Mouse (Mus musculus) heart, embryonic 12.5 days (tissue): ENCODE results near the gene Tln1. TPM values are rescaled to one million over a fixed set of nuclear protein-coding genes. Genes with fewer than 3 reads are reported as not detected.

ENCODE experiments used
- ATAC-seq: fragments of 200-750 bp; cut with Nextera tagmentation; 2 replicates; pipeline ENCODE4 v1.8.0; 2017; ENCODE audit warnings: moderate TSS enrichment, moderate library complexity; ENCODE audit not compliant: insufficient number of reproducible peaks, low FRiP score
- H3K27ac ChIP-seq: fragments of 300-500 bp; sonication (generic); 2 replicates; pipeline ENCODE4 v1.5.1; 2016; ENCODE audit warnings: mild to moderate bottlenecking, moderate library complexity; ENCODE audit not compliant: poor library complexity, severe bottlenecking
- H3K27me3 ChIP-seq: fragments of 300-500 bp; sonication (generic); replicated peaks from 2 replicates; pipeline ENCODE4 v1.6.1; 2016; ENCODE audit warnings: mild to moderate bottlenecking, moderate library complexity
- H3K36me3 ChIP-seq: fragments of 300-500 bp; sonication (generic); 2 replicates; pipeline ENCODE4 v1.6.1; 2016; ENCODE audit warnings: mild to moderate bottlenecking, moderate library complexity
- H3K4me1 ChIP-seq: fragments of 300-500 bp; sonication (generic); replicated peaks from 2 replicates; pipeline ENCODE4 v1.6.1; 2016; ENCODE audit warnings: mild to moderate bottlenecking
- H3K4me2 ChIP-seq: fragments of 300-500 bp; sonication (generic); 2 replicates; pipeline ENCODE4 v1.6.1; 2016; ENCODE audit warnings: mild to moderate bottlenecking, moderate library complexity
- H3K4me3 ChIP-seq: fragments of 300-500 bp; sonication (generic); 2 replicates; pipeline ENCODE4 v1.5.1; 2016; ENCODE audit warnings: mild to moderate bottlenecking
- H3K9ac ChIP-seq: fragments of 300-500 bp; sonication (generic); 2 replicates; pipeline ENCODE4 v1.6.1; 2016; ENCODE audit warnings: mild to moderate bottlenecking, moderate library complexity
- H3K9me3 ChIP-seq: fragments of 300-500 bp; sonication (generic); replicated peaks from 2 replicates; pipeline ENCODE4 v1.6.1; 2016; ENCODE audit warnings: mild to moderate bottlenecking, moderate library complexity
- WGBS: fragments of 180-500 bp; shearing (Covaris S2); methylation state at CpG from one replicate; pipeline ENCODE4 v1.1.7; 2016; 5-methylcytosine and 5-hydroxymethylcytosine counted together
- polyA plus RNA-seq: library from polyadenylated mRNA; unstranded; fragments of >200 nt; fragmentation: Nextera tagmentation; extraction: Ambion mirVana; gene quantifications from 2 replicates; pipeline ENCODE4 v1.2.1, GENCODE M21; 2016

Tln1 gene
- polyA plus RNA-seq, 1 experiment from 2014 or later: 117 TPM

DNA sequence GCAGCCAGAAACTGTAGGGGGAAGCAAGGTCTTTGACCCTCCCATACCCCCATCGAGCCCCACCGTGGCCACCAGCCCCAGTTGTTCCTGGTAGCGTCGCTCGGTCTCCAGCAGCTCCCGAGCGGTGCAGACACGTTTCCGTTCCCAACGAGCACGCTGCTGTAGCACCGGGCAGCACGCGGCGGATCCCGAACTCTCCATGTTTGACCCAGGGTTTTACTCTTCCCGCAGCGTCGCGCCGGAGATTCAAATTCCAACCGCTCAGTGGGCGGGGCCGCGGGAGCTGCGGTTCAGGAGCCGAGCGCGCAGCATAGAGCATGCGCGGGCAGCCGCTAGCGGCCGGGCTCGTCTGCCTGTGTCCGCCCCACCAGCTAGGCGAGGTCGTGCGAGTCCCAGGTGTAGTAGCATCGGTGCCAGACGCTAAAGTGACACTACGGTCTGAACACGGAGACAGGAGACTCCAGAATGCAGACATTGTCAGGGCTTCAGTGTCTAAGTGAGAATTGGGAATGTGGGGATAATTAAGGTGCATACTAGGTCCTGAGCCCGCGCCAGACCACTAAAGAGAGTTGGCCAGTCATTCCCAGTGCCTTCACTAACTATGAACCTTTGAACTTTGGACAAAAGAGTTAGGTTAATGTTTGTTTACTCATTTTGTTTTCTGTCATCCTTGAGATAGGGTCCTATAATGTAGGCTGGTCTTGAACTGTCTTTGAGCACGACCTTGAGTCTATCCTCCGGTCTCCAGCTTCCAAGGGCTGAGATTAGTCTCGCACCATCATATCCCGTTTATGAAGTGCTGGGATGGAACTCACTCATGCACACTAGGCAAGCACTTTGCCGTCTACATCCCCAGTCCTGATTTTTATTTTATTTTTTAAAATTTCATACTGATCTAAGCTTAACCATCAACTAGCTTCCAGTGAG lies 62.8 kb downstream of the Tln1 start, which contains the start of gene Arhgef39:
Gene Arhgef39, minus strand, starts transcription at position 289 of the 927 bp plus-strand sequence.
- Histone ChIP-seq H3K4me1 (peaks cover 43% of the 10 kb centered on the region), H3K9me3 (no peaks in the 10 kb centered on the region), H3K9ac (peak within 1 kb of the TSS; percentile 75), H3K36me3 (peaks cover 19% of the 10 kb centered on the region), H3K4me3 (peak within 1 kb of the TSS; percentile 67), H3K27me3 (no peaks in the 10 kb centered on the region), H3K4me2 (peak within 1 kb of the TSS; percentile 80), H3K27ac (peak within 1 kb of the TSS; percentile 52; the same call in 1 of the 2 replicates)
- WGBS: 7% methylated on average over 50 of the region's 50 CpGs
- ATAC-seq: peak; percentile 89

DNA sequence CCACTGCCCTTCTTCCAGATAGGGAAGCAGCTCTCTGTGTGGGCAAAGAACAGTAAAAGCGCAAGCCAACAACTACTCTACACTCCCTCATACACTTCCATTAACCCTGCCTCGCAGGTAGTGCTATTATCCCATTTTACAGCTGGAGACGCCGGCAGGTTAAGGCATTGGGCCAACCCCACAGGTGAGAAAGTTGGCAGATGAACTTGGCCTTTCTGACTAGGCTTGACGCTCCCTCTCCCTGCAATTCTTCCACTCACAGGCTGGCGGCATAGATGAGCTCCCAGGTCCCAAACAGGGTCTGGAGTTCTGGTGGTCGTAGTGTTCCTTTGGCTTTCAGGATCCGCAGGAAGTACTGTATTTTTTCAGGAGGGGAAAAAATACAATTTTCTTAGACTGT lies 63.5 kb downstream of the Tln1 start:
- 10% methylated on average over 8 of the region's 8 CpGs for WGBS
- Histone ChIP-seq H3K4me3 (peak overlapping the region; percentile 67), H3K27ac (peak overlapping the region; percentile 52; the same call in 1 of the 2 replicates), H3K9me3 (no peaks in the 10 kb centered on the region), H3K4me2 (peak overlapping the region; percentile 80), H3K9ac (peak overlapping the region; percentile 75), H3K4me1 (peaks cover 49% of the 10 kb centered on the region), H3K36me3 (peaks cover 19% of the 10 kb centered on the region), H3K27me3 (no peaks in the 10 kb centered on the region)
- peak; percentile 65 for ATAC-seq

DNA sequence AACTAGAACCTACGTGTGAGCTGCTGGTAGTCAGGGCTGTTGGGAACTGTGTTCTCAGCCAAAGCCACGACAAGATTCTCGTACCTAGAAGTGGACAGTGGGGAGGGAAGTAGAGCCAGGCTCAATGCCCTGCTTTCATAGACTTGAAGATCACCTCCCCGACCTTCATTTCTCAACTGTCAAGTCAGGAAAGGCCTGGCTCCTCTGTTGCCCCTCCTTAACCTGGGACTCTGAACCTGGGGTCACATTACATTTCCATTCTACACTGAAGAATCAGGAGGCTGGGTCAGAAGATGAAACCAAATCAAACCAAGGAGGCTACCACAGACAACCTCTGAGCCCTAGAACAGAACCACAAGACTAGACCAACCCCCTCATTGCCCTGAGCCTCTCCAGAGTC lies 64.5 kb downstream of the Tln1 start:
- Histone ChIP-seq H3K27ac (no peak overlapping the region), H3K4me3 (peak overlapping the region; percentile 67), H3K4me1 (peaks cover 50% of the 10 kb centered on the region), H3K36me3 (peaks cover 19% of the 10 kb centered on the region), H3K9ac (peak overlapping the region; percentile 75), H3K27me3 (no peaks in the 10 kb centered on the region), H3K9me3 (no peaks in the 10 kb centered on the region), H3K4me2 (peak overlapping the region; percentile 80)
- WGBS: 63% methylated on average over 4 of the region's 4 CpGs
- no peak for ATAC-seq

DNA sequence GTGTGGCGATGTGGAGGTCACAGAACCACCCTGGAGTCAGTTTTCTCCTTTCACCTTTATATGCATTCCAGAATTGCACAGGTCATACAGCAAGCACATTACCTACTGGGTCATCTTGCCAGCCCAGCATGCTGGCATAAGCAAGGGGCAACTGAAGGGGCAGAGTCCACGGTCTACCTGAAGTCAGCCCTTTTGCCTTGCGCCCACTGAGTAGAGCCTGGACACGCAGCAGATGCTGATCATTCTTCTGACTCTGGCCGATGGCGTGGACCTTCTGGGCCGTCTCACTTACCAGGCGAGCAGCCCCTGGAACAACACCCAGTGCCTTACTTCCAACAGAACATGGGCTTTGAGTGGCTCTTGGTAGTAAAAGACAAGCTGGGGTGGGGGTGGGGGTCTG lies 65.1 kb downstream of the Tln1 start:
- Histone ChIP-seq H3K36me3 (peaks cover 19% of the 10 kb centered on the region), H3K4me3 (no peak overlapping the region), H3K4me1 (peaks cover 50% of the 10 kb centered on the region), H3K4me2 (peak overlapping the region; percentile 80), H3K27ac (no peak overlapping the region), H3K9ac (peak overlapping the region; percentile 75; the same call in 1 of the 2 replicates), H3K27me3 (no peaks in the 10 kb centered on the region), H3K9me3 (no peaks in the 10 kb centered on the region)
- 83% methylated on average over 8 of the region's 8 CpGs for WGBS
- no peak for ATAC-seq

DNA sequence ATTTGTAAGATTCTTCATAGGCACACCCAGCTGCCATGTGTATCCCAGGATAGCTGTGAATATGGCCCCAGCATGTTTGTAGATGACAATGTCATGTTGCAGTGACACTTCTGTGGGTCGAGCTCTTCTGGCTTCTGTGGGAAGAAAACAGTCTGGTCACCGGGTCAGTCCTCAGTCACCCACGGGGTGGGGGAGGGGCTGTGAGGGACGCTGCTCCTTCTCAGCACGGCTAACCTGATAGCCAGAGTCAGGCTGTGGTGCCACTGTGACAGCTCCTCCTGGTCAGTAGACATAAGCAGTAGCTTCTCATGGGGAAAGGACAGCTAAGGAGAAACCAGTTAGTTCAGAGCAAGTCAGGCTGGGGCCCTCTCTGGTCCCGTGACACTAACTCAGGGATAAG lies 65.9 kb downstream of the Tln1 start:
- no peaks in the 10 kb centered on the region for H3K27me3 ChIP-seq
- WGBS: 39% methylated on average over 6 of the region's 6 CpGs
- H3K4me3 ChIP-seq: no peak overlapping the region
- peaks cover 50% of the 10 kb centered on the region for H3K4me1 ChIP-seq
- no peaks in the 10 kb centered on the region for H3K9me3 ChIP-seq
- no peak for ATAC-seq
- no peak overlapping the region for H3K4me2 ChIP-seq
- H3K9ac ChIP-seq: no peak overlapping the region
- peaks cover 19% of the 10 kb centered on the region for H3K36me3 ChIP-seq
- no peak overlapping the region for H3K27ac ChIP-seq

DNA sequence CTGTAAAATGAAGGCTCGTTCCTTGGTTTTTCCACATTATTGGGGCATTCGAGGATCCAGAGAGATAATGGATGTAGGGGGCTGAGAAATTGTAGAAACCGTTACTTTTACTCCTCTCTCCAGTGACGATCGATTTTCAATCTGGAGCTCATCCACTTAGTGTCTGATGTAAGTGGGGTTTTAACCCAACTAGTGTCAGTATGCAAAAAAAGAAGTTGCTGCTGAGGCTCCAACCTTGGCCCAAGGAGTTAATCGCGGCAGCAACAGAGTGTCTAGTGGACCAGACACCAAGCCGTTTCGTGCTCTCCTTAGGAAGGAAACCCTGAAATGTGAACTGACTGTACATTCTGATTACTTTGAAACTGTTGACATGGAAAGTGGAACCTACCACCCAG lies 68.6 kb downstream of the Tln1 start:
- no peaks in the 10 kb centered on the region for H3K27me3 ChIP-seq
- H3K4me2 ChIP-seq: peak overlapping the region; percentile 73
- 2% methylated on average over 9 of the region's 9 CpGs for WGBS
- peaks cover 48% of the 10 kb centered on the region for H3K4me1 ChIP-seq
- H3K27ac ChIP-seq: peak overlapping the region; percentile 87
- peaks cover 19% of the 10 kb centered on the region for H3K36me3 ChIP-seq
- peak overlapping the region; percentile 81 for H3K9ac ChIP-seq
- H3K4me3 ChIP-seq: peak overlapping the region; percentile 70
- no peak for ATAC-seq
- no peaks in the 10 kb centered on the region for H3K9me3 ChIP-seq

DNA sequence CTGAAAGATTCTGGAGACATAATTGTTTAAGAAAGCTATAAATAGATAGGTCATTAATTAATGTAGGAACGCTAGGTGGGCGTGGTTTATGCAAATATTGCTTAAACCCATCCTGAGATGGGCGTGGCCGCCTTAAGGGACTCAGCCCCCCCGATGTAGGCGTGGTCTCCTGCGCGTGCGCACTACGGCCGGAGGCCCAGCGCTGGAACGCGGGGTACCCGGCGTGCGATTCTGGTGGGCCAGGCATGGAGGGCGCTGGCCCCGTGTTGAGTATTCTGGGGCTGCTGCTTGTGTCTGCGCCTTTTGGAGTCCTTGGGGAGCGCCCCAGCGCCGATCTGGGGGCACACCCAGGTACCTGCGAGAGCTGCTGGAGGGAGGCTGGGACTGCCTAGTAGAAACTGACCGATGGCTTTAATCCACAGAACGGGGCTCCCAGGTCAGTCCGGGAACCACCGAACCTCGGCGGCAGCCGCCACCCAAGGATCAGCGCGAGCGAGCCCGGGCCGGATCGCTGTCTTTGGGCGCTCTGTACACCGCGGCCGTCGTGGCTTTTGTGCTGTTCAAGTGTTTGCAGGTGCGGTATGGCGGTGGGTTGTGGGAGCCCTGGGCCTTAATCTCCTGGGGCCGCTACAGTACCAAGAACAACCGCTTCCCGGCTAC lies 69.2 kb downstream of the Tln1 start:
- WGBS: under 1% methylated on average over 47 of the region's 47 CpGs
- H3K4me1 ChIP-seq: peaks cover 43% of the 10 kb centered on the region
- peak overlapping the region; percentile 87 for H3K27ac ChIP-seq
- peak overlapping the region; percentile 70 for H3K4me3 ChIP-seq
- H3K4me2 ChIP-seq: peak overlapping the region; percentile 73
- H3K9me3 ChIP-seq: no peaks in the 10 kb centered on the region
- no peaks in the 10 kb centered on the region for H3K27me3 ChIP-seq
- H3K9ac ChIP-seq: peak overlapping the region; percentile 81
- H3K36me3 ChIP-seq: peaks cover 19% of the 10 kb centered on the region
- ATAC-seq: peak; percentile 93

DNA sequence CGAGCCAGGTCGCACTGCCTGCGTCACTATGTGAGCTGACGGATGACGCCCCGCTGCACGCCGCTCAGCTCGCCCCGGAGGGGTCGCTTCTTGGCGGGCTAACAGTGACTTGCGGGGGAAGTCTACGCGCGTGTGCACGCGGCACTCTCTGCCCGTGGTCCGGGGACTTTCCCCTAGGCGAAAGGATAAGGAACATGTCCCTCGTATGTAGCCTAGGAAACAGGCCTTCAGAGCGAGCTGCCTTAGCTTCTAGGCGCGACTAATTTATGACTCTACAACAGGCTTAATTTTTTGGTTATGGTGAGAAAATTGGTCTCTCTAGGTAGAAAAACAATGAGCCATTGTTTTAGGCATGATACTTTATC lies 69.7 kb downstream of the Tln1 start, which contains the start of gene Ccdc107:
Gene Ccdc107, plus strand, starts transcription at position 80 of the 365 bp plus-strand sequence.
- Histone ChIP-seq H3K27ac (peak within 1 kb of the TSS; percentile 87), H3K27me3 (no peaks in the 10 kb centered on the region), H3K4me3 (peak within 1 kb of the TSS; percentile 70), H3K4me1 (peaks cover 38% of the 10 kb centered on the region), H3K9me3 (no peaks in the 10 kb centered on the region), H3K9ac (peak within 1 kb of the TSS; percentile 81), H3K36me3 (peaks cover 19% of the 10 kb centered on the region), H3K4me2 (peak within 1 kb of the TSS; percentile 73)
- ATAC-seq: peak; percentile 98
- WGBS: under 1% methylated on average over 25 of the region's 25 CpGs

DNA sequence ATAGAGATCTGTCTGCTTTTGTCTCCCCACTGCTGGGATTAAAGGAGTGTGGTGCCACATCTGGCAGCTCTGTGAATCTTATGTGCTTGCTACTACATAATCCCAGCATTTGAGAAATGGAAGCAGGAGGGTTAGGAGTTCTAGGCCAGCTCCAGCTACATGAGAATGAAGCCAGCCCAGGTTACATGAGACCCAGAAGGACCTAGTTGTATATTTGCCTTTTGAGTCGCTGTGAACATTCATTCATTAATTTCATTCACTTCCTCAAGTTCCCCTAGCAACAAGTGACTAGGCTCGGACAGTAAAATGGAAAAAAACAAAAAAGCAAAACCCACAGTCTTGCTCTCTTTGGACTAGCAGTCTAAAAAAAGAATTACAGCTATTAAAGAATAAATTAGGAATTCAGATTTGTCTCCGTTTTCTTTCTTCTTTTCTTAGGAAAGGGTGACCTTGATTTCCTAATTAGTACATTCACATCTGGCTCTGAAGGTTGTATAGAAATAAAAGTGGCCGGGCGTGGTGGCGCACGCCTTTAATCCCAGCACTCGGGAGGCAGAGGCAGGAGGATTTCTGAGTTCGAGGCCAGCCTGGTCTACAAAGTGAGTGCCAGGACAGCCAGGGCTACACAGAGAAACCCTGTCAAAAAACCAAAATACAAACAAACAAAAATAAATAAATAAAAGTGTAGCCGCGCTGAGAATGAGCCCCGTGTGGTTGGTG lies 70.2 kb downstream of the Tln1 start:
- H3K4me3 ChIP-seq: peak overlapping the region; percentile 26
- no peaks in the 10 kb centered on the region for H3K27me3 ChIP-seq
- peaks cover 19% of the 10 kb centered on the region for H3K36me3 ChIP-seq
- H3K4me1 ChIP-seq: peaks cover 32% of the 10 kb centered on the region
- no peak overlapping the region for H3K9ac ChIP-seq
- ATAC-seq: no peak
- H3K4me2 ChIP-seq: peak overlapping the region; percentile 52
- H3K27ac ChIP-seq: peak overlapping the region; percentile 52
- 45% methylated on average over 12 of the region's 12 CpGs for WGBS
- no peaks in the 10 kb centered on the region for H3K9me3 ChIP-seq

DNA sequence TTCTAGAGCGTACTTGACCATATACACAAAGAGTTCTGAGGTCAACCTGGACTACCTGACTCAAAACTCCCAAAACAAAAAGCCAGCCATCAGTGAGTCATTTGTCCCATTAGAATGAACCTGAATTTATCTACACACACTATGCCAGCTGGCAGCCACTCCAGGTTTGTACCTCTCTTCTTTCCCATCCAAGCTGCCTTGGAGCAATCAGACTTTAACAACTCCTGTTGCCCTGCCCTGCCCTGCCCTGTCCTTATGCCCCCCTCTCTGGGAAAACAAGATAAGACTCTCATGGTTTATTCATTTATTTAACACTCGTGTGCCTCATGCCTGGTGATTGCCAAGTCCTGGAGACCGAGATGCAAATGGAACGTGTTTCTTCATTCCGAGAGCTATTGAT lies 71.7 kb downstream of the Tln1 start:
- ATAC-seq: no peak
- no peaks in the 10 kb centered on the region for H3K9me3 ChIP-seq
- no peak overlapping the region for H3K27ac ChIP-seq
- no peak overlapping the region for H3K9ac ChIP-seq
- H3K4me2 ChIP-seq: no peak overlapping the region
- H3K4me3 ChIP-seq: no peak overlapping the region
- H3K36me3 ChIP-seq: peaks cover 6% of the 10 kb centered on the region
- peaks cover 18% of the 10 kb centered on the region for H3K4me1 ChIP-seq
- H3K27me3 ChIP-seq: no peaks in the 10 kb centered on the region
- WGBS: 76% methylated on average over 5 of the region's 5 CpGs

DNA sequence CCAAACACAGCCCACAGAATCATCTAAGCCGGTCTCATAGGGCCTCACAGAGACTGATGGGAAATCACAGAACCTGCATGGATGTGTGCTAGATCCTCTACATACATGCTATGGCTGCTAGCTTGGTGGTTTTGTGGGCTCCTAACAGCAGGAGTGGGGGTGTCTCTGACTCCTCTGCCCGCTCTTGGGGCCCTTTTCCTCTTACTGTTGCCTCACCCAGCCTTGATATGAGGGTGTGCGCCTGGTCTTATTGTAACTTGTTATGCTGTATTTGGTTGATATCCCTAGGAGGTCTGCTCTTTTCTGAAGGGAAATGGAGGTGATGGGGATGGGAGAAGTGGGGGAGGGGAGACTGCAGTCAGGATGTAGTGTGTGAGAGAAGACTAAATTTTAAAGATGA lies 72.9 kb downstream of the Tln1 start:
- H3K4me3 ChIP-seq: no peak overlapping the region
- peaks cover 6% of the 10 kb centered on the region for H3K4me1 ChIP-seq
- H3K9me3 ChIP-seq: no peaks in the 10 kb centered on the region
- no peaks in the 10 kb centered on the region for H3K36me3 ChIP-seq
- H3K27ac ChIP-seq: no peak overlapping the region
- no peak overlapping the region for H3K9ac ChIP-seq
- no peak overlapping the region for H3K4me2 ChIP-seq
- WGBS: 81% methylated on average over 3 of the region's 3 CpGs
- H3K27me3 ChIP-seq: no peaks in the 10 kb centered on the region
- no peak for ATAC-seq
